Mouse (Mus musculus): ENCODE measurements around the gene Stard13. TPM values are rescaled to one million over a fixed set of nuclear protein-coding genes. Genes with fewer than 3 reads are reported as not detected.

Stard13 gene
- not detected for polyA plus RNA-seq (2017; shearing (Covaris generic))

DNA sequence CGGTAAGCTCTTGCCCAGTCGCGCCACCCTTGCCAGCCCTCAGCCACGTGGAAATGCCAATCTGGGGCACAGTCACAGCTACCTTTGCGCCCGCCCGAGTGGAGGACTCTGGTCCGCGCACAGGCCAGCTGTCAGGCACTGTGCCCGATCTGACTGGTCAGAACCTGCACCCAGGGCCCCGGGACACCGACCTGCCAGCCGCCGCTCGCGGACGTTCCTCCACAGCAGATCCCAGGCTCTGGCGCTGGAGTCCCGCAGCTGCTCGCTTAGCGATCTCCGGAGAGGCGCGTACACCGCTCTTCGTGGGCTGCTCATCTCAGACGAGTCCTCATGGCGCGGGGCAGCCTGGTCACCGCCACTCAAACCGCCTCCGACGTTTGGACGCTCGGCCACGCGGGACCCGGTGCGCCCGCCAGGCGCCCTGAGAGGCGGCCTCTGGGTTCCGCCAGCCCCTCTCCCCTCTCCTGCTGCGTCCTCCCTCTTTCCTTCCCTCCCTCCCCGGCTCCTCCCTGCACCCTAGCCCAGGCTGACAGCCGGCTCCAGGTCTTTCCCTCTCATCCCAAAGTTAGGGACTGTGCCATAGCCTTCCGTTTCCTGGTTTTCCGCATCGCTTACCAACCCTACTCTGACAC, at the start of gene Stard13:
Stard13 (minus strand) TSS at position 437 of the 632 bp plus-strand sequence.

Other genes with a start within 250 kb of the Stard13 start
- gene Gm42906, start 194.3 kb upstream of the Stard13 start, polyA plus RNA-seq (2017; shearing (Covaris generic)), result not detected

All from naive thymus-derived CD4-positive, alpha-beta T cell, adult 5 months (primary cell).